14 mouse cellular contexts compared by ENCODE assay signal in the genomic region with DNA sequence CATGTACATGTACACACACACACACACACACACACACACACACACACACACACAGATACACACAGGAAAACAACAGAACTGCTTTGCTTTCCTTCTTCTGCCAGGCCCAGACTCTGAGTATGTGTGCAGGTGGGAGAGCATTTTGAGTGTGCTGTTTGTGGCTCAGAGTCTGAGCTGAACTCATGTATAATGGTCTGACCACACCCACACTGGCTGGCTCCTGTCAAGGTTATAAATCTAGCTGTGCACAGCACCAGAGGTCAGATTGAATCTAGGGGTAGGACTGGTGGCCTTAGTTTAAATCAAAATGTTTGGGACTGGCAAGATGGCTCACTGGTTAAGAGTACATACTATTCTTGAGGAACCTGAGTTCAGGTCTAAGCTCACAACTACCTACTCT.
DNase-seq lines count a peak whose midpoint lies in the region; ATAC-seq and TF ChIP-seq lines count a peak whose summit lies in the region.
"Had no signal": no experiment of that assay in that cellular context is flagged by ENCODE, and none has a peak within 500 bp of the region (broad histone marks: within the 10 kb centered on the region; RNA-seq: fewer than 3 reads in every experiment).

No protein-coding gene starts in this region.

- H3K9ac ChIP-seq in heart, embryonic 16.5 days (ENCODE audit: low read length), result no peak overlapping the region
- no peak overlapping the region for H3K9ac ChIP-seq in lung, embryonic 14.5 days
- H3K9ac ChIP-seq in midbrain, embryonic 14.5 days (replicated peaks; ENCODE audit: low read length), result no peak overlapping the region
- H3K9ac ChIP-seq: forebrain, embryonic 15.5 days; heart, embryonic 13.5 days; hindbrain, embryonic 14.5 days had no signal

- H3K27ac ChIP-seq in heart, embryonic 16.5 days (ENCODE audit: low read length), result peak overlapping the region; percentile 13; the same call in 1 of the 2 replicates
- no peak overlapping the region for H3K27ac ChIP-seq in lung, embryonic 14.5 days (ENCODE audit: low read depth)
- H3K27ac ChIP-seq in midbrain, embryonic 14.5 days (replicated peaks; ENCODE audit: low read depth, low read length), result no peak overlapping the region
- H3K27ac ChIP-seq: forebrain, embryonic 15.5 days; heart, adult 2 months; hindbrain, embryonic 14.5 days had no signal

- H3K36me3 ChIP-seq in heart, embryonic 16.5 days (ENCODE audit: control insufficient read depth, insufficient read depth), result no peaks in the 10 kb centered on the region
- H3K36me3 ChIP-seq in lung, embryonic 14.5 days (ENCODE audit: insufficient read depth), result no peaks in the 10 kb centered on the region
- no peaks in the 10 kb centered on the region for H3K36me3 ChIP-seq in midbrain, embryonic 14.5 days (ENCODE audit: control insufficient read depth, insufficient read depth, low read length)
- H3K36me3 ChIP-seq: forebrain, embryonic 15.5 days; heart, embryonic 13.5 days had no signal

- no peak overlapping the region for H3K4me3 ChIP-seq in heart, embryonic 16.5 days (ENCODE audit: low read length)
- H3K4me3 ChIP-seq in lung, embryonic 14.5 days (ENCODE audit: low read depth, low read length), result no peak overlapping the region
- H3K4me3 ChIP-seq in midbrain, embryonic 14.5 days (replicated peaks; ENCODE audit: low read depth, low read length), result no peak overlapping the region
- H3K4me3 ChIP-seq: forebrain, embryonic 15.5 days; heart, adult 2 months; heart, embryonic 13.5 days had no signal

- peaks cover 6% of the 10 kb centered on the region for H3K4me1 ChIP-seq in heart, embryonic 16.5 days (ENCODE audit: control insufficient read depth, insufficient read depth, low read length)
- no peaks in the 10 kb centered on the region for H3K4me1 ChIP-seq in lung, embryonic 14.5 days (ENCODE audit: insufficient read depth)
- H3K4me1 ChIP-seq in midbrain, embryonic 14.5 days (ENCODE audit: control insufficient read depth, insufficient read depth, low read length), result no peaks in the 10 kb centered on the region

- no peak for ATAC-seq in heart, embryonic 16.5 days (replicated peaks; ENCODE audit: extremely low read depth, insufficient read depth, low FRiP score)
- ATAC-seq in lung, embryonic 14.5 days (ENCODE audit: insufficient read depth), result peak; percentile 9; the same call in 1 of the 2 replicates
- no peak for ATAC-seq in midbrain, embryonic 14.5 days (ENCODE audit: low FRiP score, low TSS enrichment)
- ATAC-seq: activated CD4-positive, CD25-positive, alpha-beta regulatory T cell, adult 4 months had no signal

- H3K27me3 ChIP-seq in heart, embryonic 16.5 days (ENCODE audit: control insufficient read depth, insufficient read depth, low read length), result no peaks in the 10 kb centered on the region
- H3K27me3 ChIP-seq in lung, embryonic 14.5 days (ENCODE audit: insufficient read depth, low read length), result no peaks in the 10 kb centered on the region
- H3K27me3 ChIP-seq in midbrain, embryonic 14.5 days (ENCODE audit: control insufficient read depth, insufficient read depth, low read length), result no peaks in the 10 kb centered on the region
- H3K27me3 ChIP-seq: forebrain, embryonic 15.5 days; heart, embryonic 13.5 days had no signal

- no peak overlapping the region for H3K4me2 ChIP-seq in heart, embryonic 16.5 days (ENCODE audit: low read depth, low read length)
- no peak overlapping the region for H3K4me2 ChIP-seq in lung, embryonic 14.5 days
- H3K4me2 ChIP-seq in midbrain, embryonic 14.5 days (ENCODE audit: low read length), result no peak overlapping the region
- H3K4me2 ChIP-seq: forebrain, embryonic 15.5 days; heart, embryonic 13.5 days; hindbrain, embryonic 14.5 days had no signal

- peak; percentile 16 for DNase-seq in adrenal gland, adult 2 months
- no peak for DNase-seq in adrenal gland, adult (ENCODE audit: inconsistent age in 2 of 2, low spot score in 1 of 2)
- DNase-seq in heart, adult 9 months (ENCODE audit: low spot score in 2 of 2), result no peak
- no peak for DNase-seq in lung, embryonic 14.5 days
- no peak for DNase-seq in lung, postnatal 36 days
- DNase-seq in midbrain, embryonic 14.5 days, result no peak
- DNase-seq: adrenal gland, adult 8-10 months; gastrocnemius, postnatal 36 days had no signal

- no peaks in the 10 kb centered on the region for H3K9me3 ChIP-seq in heart, embryonic 16.5 days (replicated peaks; ENCODE audit: control insufficient read depth, low read length)
- no peaks in the 10 kb centered on the region for H3K9me3 ChIP-seq in lung, embryonic 14.5 days (ENCODE audit: low read depth, low read length)
- H3K9me3 ChIP-seq in midbrain, embryonic 14.5 days (ENCODE audit: control insufficient read depth, low read length), result no peaks in the 10 kb centered on the region
- H3K9me3 ChIP-seq: forebrain, embryonic 15.5 days; heart, embryonic 13.5 days had no signal

- no peak for TF ChIP-seq CTCF in lung, embryonic 14.5 days (IDR thresholded peaks at IDR 0.05; ENCODE audit: low read depth)
